Mouse (Mus musculus): ENCODE measurements at regions not wholly inside any gene's neighbourhood (a gene's known extent, or its start where the extent isn't known, plus 50 kb on each side); places are given as distances from the start of the nearest gene placed in this dataset.
"Not testable (repeated sequence)": the region's sequence is repeated elsewhere in the genome, so short reads cannot be mapped to it uniquely, and the experiment has no call there.

- DNase-seq, result no peak
Observed at GRCm38 (mm10) chr14:71609698-71610301, 881.8 kb downstream of the Gm9195 start.

GRCm38 (mm10) chr14:71603710-71604109 lies 887.9 kb downstream of the Gm9195 start:
- no peak for DNase-seq

GRCm38 (mm10) chr14:71597859-71598258 lies 893.8 kb downstream of the Gm9195 start:
- DNase-seq, result no peak

GRCm38 (mm10) chr14:71588694-71589240 lies 902.9 kb downstream of the Gm9195 start:
- DNase-seq, result no peak

GRCm38 (mm10) chr14:71588006-71588405 lies 903.6 kb downstream of the Gm9195 start:
- DNase-seq, result no peak

GRCm38 (mm10) chr14:71564816-71565215 lies 926.8 kb downstream of the Gm9195 start:
- DNase-seq, result no peak

GRCm38 (mm10) chr14:71561906-71562305 lies 929.7 kb downstream of the Gm9195 start:
- DNase-seq, result no peak

GRCm38 (mm10) chr14:71554324-71554723 lies 937.3 kb downstream of the Gm9195 start:
- DNase-seq, result not testable (repeated sequence)

GRCm38 (mm10) chr14:71543580-71543979 lies 943.9 kb upstream of the Fam160b2 start:
- no peak for DNase-seq

GRCm38 (mm10) chr14:71532074-71532659 lies 932.5 kb upstream of the Fam160b2 start:
- DNase-seq, result no peak

- no peak for DNase-seq
Observed at GRCm38 (mm10) chr14:71531298-71531697, 931.7 kb upstream of the Fam160b2 start.

GRCm38 (mm10) chr14:71530421-71530820 lies 930.8 kb upstream of the Fam160b2 start:
- DNase-seq, result no peak

- no peak for DNase-seq
Observed at GRCm38 (mm10) chr14:71518541-71518940, 918.9 kb upstream of the Fam160b2 start.

GRCm38 (mm10) chr14:71500851-71501250 lies 901.2 kb upstream of the Fam160b2 start:
- no peak for DNase-seq

GRCm38 (mm10) chr14:71491201-71491600 lies 891.6 kb upstream of the Fam160b2 start:
- no peak for DNase-seq

- no peak for DNase-seq
Observed at GRCm38 (mm10) chr14:71486176-71486970, 886.7 kb upstream of the Fam160b2 start.

- no peak for DNase-seq
Observed at GRCm38 (mm10) chr14:71475656-71476055, 876.0 kb upstream of the Fam160b2 start.

GRCm38 (mm10) chr14:71473907-71474306 lies 874.3 kb upstream of the Fam160b2 start:
- DNase-seq, result no peak

- no peak for DNase-seq
Observed at GRCm38 (mm10) chr14:71432364-71432763, 832.7 kb upstream of the Fam160b2 start.

All from right cerebral cortex, postnatal 14 days (tissue).